Mouse (Mus musculus): ENCODE data around the gene Mafk.

GRCm38 (mm10) chr5:139791227-139792158, at the start of gene Mafk:
- no peak for TF ChIP-seq CTCF (IDR thresholded peaks at IDR 0.05; ENCODE audit: insufficient read depth, low read depth, low read length)
- 0 out of 2 replicates have a peak, but pooled peaks have one; percentile 46 for TF ChIP-seq POLR2A (IDR thresholded peaks at IDR 0.05; ENCODE audit: insufficient read depth, low read depth, low read length)

All from olfactory bulb, adult 2 months (tissue).